10 mouse cellular contexts compared by ENCODE assay signal in genomic region chr5:110415806-110416700, GRCm38 (mm10). TPM values are rescaled to one million over a fixed set of nuclear protein-coding genes. Genes with fewer than 3 reads are reported as not detected.
A peak's percentile ranks its signal among the peaks of the same experiment; 100 is the strongest.
DNase-seq lines count a peak whose midpoint lies in the region; ATAC-seq lines count a peak whose summit lies in the region.
"Had no signal": no experiment of that assay in that cellular context is flagged by ENCODE, and none has a peak within 500 bp of the region (broad histone marks: within the 10 kb centered on the region; RNA-seq: fewer than 3 reads in every experiment).

No protein-coding gene starts in this region.

- peaks cover 16% of the 10 kb centered on the region for H3K36me3 ChIP-seq in forebrain, embryonic 10.5 days (replicated peaks)
- H3K36me3 ChIP-seq in neural tube, embryonic 13.5 days = no peaks in the 10 kb centered on the region

- H3K9ac ChIP-seq in neural tube, embryonic 13.5 days = 0 out of 2 replicates have a peak overlapping the region, but pooled peaks have one; percentile 22
- H3K9ac ChIP-seq: embryonic facial prominence, embryonic 15.5 days had no signal

- H3K27ac ChIP-seq in forebrain, embryonic 10.5 days = peak overlapping the region; percentile 92
- H3K27ac ChIP-seq in neural tube, embryonic 13.5 days (replicated peaks) = peak overlapping the region; percentile 89
- H3K27ac ChIP-seq: embryonic facial prominence, embryonic 15.5 days had no signal

- ATAC-seq in neural tube, embryonic 13.5 days (ENCODE audit: low read depth) = peak; percentile 32

- peaks cover 37% of the 10 kb centered on the region for H3K27me3 ChIP-seq in forebrain, embryonic 10.5 days (ENCODE audit: poor library complexity, severe bottlenecking)
- peaks cover 14% of the 10 kb centered on the region for H3K27me3 ChIP-seq in neural tube, embryonic 13.5 days
- H3K27me3 ChIP-seq: embryonic facial prominence, embryonic 15.5 days had no signal

- peak overlapping the region; percentile 34 for H3K4me3 ChIP-seq in forebrain, embryonic 10.5 days
- no peak overlapping the region for H3K4me3 ChIP-seq in neural tube, embryonic 13.5 days
- H3K4me3 ChIP-seq: embryonic facial prominence, embryonic 15.5 days had no signal

- peaks cover 61% of the 10 kb centered on the region for H3K4me1 ChIP-seq in forebrain, embryonic 10.5 days
- peaks cover 56% of the 10 kb centered on the region for H3K4me1 ChIP-seq in neural tube, embryonic 13.5 days (replicated peaks)

- no peaks in the 10 kb centered on the region for H3K9me3 ChIP-seq in forebrain, embryonic 10.5 days
- no peaks in the 10 kb centered on the region for H3K9me3 ChIP-seq in neural tube, embryonic 13.5 days
- H3K9me3 ChIP-seq: embryonic facial prominence, embryonic 15.5 days had no signal

- intact Hi-C loops in heart, postnatal 10 days (cut with DNase I) = no loop called here

- DNase-seq in gastrocnemius, adult 8-10 months (ENCODE audit: low spot score in 2 of 2) = peak; percentile 34 to 46
- no peak for DNase-seq in gastrocnemius, postnatal 10 days
- DNase-seq in forebrain, embryonic 10.5 days (ENCODE audit: extremely low spot score, low spot score) = peak; percentile 27
- peak; percentile 47 to 48 for DNase-seq in heart, postnatal 10 days
- no peak for DNase-seq in urinary bladder, postnatal 25 days (ENCODE audit: low spot score)
- DNase-seq in lung, postnatal 14 days = no peak
- DNase-seq in cerebellum, adult 18-20 months = no peak
- DNase-seq: kidney, adult 18-20 months had no signal

- 29% methylated on average over 13 of the region's 13 CpGs for WGBS in forebrain, embryonic 10.5 days
- 27% methylated on average over 13 of the region's 13 CpGs for WGBS in neural tube, embryonic 13.5 days

- H3K4me2 ChIP-seq in neural tube, embryonic 13.5 days = peak overlapping the region; percentile 11
- H3K4me2 ChIP-seq: embryonic facial prominence, embryonic 15.5 days had no signal

RNA-seq across cellular contexts. Expression of gene Fbrsl1, which starts 32.2 kb away (rescaled TPM):
- total RNA-seq in gastrocnemius, adult 8-10 months (2022) = 10 to 100 TPM; 27.3 to 40.0 (median 33.9) TPM
- 10 to 100 TPM; 33.5 to 37.7 TPM for total RNA-seq in gastrocnemius, postnatal 10 days (2021)
- 19.6 and 20.5 TPM in 2 replicates for polyA plus RNA-seq in forebrain, embryonic 10.5 days (2016; fragmentation: Nextera tagmentation; extraction: Ambion mirVana)
- total RNA-seq in heart, postnatal 10 days (2021) = 10 to 100 TPM; 51.1 to 55.1 TPM
- 25.5 and 29.0 TPM in 2 replicates for polyA plus RNA-seq in neural tube, embryonic 13.5 days (2015; fragmentation: Nextera tagmentation; extraction: Ambion mirVana)

Comparison
In these comparisons a context has a peak if more than half of its experiments do, and no peak if none do; other contexts are left out.
1. DNase-seq: peak in gastrocnemius, adult 8-10 months (2 of 2), forebrain, embryonic 10.5 days (single experiment) and heart, postnatal 10 days (2 of 2); none in gastrocnemius, postnatal 10 days (single experiment), urinary bladder, postnatal 25 days (single experiment), lung, postnatal 14 days (single experiment) and cerebellum, adult 18-20 months (0 of 2).